Comparison of ENCODE assay signal across 18 mouse cellular contexts in the genomic region with DNA sequence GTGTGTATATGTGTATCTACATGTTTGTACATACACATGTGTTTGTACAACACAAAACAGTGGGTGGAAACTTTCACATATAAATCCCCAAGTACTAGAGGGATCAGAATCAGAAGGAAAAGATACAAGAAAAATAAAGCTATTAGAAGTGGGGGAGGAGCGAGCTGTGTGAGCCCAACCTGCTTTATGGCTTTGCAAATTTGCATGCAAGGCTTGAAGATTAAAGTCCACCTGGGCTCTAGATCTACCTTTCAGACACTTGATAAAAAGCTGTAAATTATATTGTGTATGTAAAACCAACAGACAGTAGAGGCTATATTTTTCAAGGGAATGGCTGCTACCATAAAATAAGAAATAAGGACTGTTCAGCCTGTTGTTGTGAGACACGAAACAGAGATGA. TPM values are rescaled to one million over a fixed set of nuclear protein-coding genes. Genes with fewer than 3 reads are reported as not detected.
DNase-seq lines count a peak whose midpoint lies in the region; ATAC-seq lines count a peak whose summit lies in the region.
"Had no signal": no experiment of that assay in that cellular context is flagged by ENCODE, and none has a peak within 500 bp of the region (broad histone marks: within the 10 kb centered on the region; RNA-seq: fewer than 3 reads in every experiment).

No protein-coding gene starts in this region.

- peak overlapping the region; percentile 70; the same call in 1 of the 2 replicates for H3K27ac ChIP-seq in intestine, embryonic 14.5 days (ENCODE audit: low read depth)
- H3K27ac ChIP-seq in intestine, embryonic 16.5 days (ENCODE audit: low read length), result peak overlapping the region; percentile 89
- H3K27ac ChIP-seq in stomach, embryonic 15.5 days, result peak overlapping the region; percentile 14; the same call in 1 of the 2 replicates
- H3K27ac ChIP-seq in hindbrain, embryonic 13.5 days, result no peak overlapping the region
- H3K27ac ChIP-seq: embryonic facial prominence, embryonic 10.5 days; gastrocnemius, adult 2 months; heart, adult 2 months; hindbrain, embryonic 10.5 days had no signal

- H3K27me3 ChIP-seq in intestine, embryonic 14.5 days (replicated peaks; ENCODE audit: control insufficient read depth, insufficient read depth, low read length), result no peaks in the 10 kb centered on the region
- H3K27me3 ChIP-seq in intestine, embryonic 16.5 days (replicated peaks; ENCODE audit: control insufficient read depth, insufficient read depth, low read length), result no peaks in the 10 kb centered on the region
- no peaks in the 10 kb centered on the region for H3K27me3 ChIP-seq in stomach, embryonic 15.5 days (replicated peaks)
- no peaks in the 10 kb centered on the region for H3K27me3 ChIP-seq in hindbrain, embryonic 13.5 days
- H3K27me3 ChIP-seq: heart, embryonic 12.5 days had no signal

- H3K4me3 ChIP-seq in intestine, embryonic 14.5 days (ENCODE audit: low read depth, low read length), result no peak overlapping the region
- H3K4me3 ChIP-seq in intestine, embryonic 16.5 days (ENCODE audit: low read length), result no peak overlapping the region
- no peak overlapping the region for H3K4me3 ChIP-seq in stomach, embryonic 15.5 days (replicated peaks)
- no peak overlapping the region for H3K4me3 ChIP-seq in hindbrain, embryonic 13.5 days
- H3K4me3 ChIP-seq: embryonic facial prominence, embryonic 10.5 days; gastrocnemius, adult 2 months; heart, adult 2 months; heart, embryonic 12.5 days; hindbrain, embryonic 10.5 days had no signal

- H3K9ac ChIP-seq in intestine, embryonic 14.5 days (ENCODE audit: low read length), result no peak overlapping the region
- no peak overlapping the region for H3K9ac ChIP-seq in intestine, embryonic 16.5 days (ENCODE audit: low read depth, low read length)
- no peak overlapping the region for H3K9ac ChIP-seq in stomach, embryonic 15.5 days
- H3K9ac ChIP-seq in hindbrain, embryonic 13.5 days, result no peak overlapping the region
- H3K9ac ChIP-seq: heart, embryonic 12.5 days had no signal

- ATAC-seq in intestine, embryonic 14.5 days (replicated peaks; ENCODE audit: low FRiP score, low TSS enrichment, low read depth), result peak; percentile 74
- ATAC-seq in intestine, embryonic 16.5 days, result peak; percentile 94
- 0 out of 2 replicates have a peak, but pooled peaks have one; percentile 50 for ATAC-seq in stomach, embryonic 15.5 days (ENCODE audit: insufficient read depth, low FRiP score, low read depth)
- no peak for ATAC-seq in hindbrain, embryonic 13.5 days (ENCODE audit: low FRiP score)
- ATAC-seq: forebrain, embryonic 14.5 days; hindbrain, embryonic 16.5 days had no signal

- 47% methylated on average over 2 of the region's 2 CpGs for WGBS in intestine, embryonic 14.5 days
- 44% methylated on average over 2 of the region's 2 CpGs for WGBS in intestine, embryonic 16.5 days
- WGBS in stomach, embryonic 15.5 days, result 62% methylated on average over 2 of the region's 2 CpGs
- 82% methylated on average over 2 of the region's 2 CpGs for WGBS in hindbrain, embryonic 13.5 days

- no peaks in the 10 kb centered on the region for H3K9me3 ChIP-seq in intestine, embryonic 14.5 days (ENCODE audit: control insufficient read depth, low read length)
- no peaks in the 10 kb centered on the region for H3K9me3 ChIP-seq in intestine, embryonic 16.5 days (ENCODE audit: control insufficient read depth, low read length)
- no peaks in the 10 kb centered on the region for H3K9me3 ChIP-seq in stomach, embryonic 15.5 days
- no peaks in the 10 kb centered on the region for H3K9me3 ChIP-seq in hindbrain, embryonic 13.5 days
- H3K9me3 ChIP-seq: embryonic facial prominence, embryonic 10.5 days; heart, embryonic 12.5 days; hindbrain, embryonic 10.5 days had no signal

- 0 out of 2 replicates have a peak, but pooled peaks cover 2% of the 10 kb centered on the region for H3K4me1 ChIP-seq in intestine, embryonic 14.5 days (replicated peaks; ENCODE audit: control insufficient read depth, insufficient read depth, low read length)
- peaks cover 9% of the 10 kb centered on the region; the same call in 1 of the 2 replicates for H3K4me1 ChIP-seq in intestine, embryonic 16.5 days (ENCODE audit: control insufficient read depth, insufficient read depth, low read length)
- H3K4me1 ChIP-seq in stomach, embryonic 15.5 days, result no peaks in the 10 kb centered on the region
- no peaks in the 10 kb centered on the region for H3K4me1 ChIP-seq in hindbrain, embryonic 13.5 days (replicated peaks)
- H3K4me1 ChIP-seq: embryonic facial prominence, embryonic 10.5 days; hindbrain, embryonic 10.5 days had no signal

- H3K4me2 ChIP-seq in intestine, embryonic 14.5 days (ENCODE audit: low read length), result 0 out of 2 replicates have a peak overlapping the region, but pooled peaks have one; percentile 20
- peak overlapping the region; percentile 32 for H3K4me2 ChIP-seq in intestine, embryonic 16.5 days (ENCODE audit: low read depth, low read length)
- H3K4me2 ChIP-seq in stomach, embryonic 15.5 days, result no peak overlapping the region
- no peak overlapping the region for H3K4me2 ChIP-seq in hindbrain, embryonic 13.5 days
- H3K4me2 ChIP-seq: heart, embryonic 12.5 days had no signal

- no peaks in the 10 kb centered on the region for H3K36me3 ChIP-seq in intestine, embryonic 14.5 days (ENCODE audit: control insufficient read depth, insufficient read depth, low read length)
- no peaks in the 10 kb centered on the region for H3K36me3 ChIP-seq in intestine, embryonic 16.5 days (ENCODE audit: control insufficient read depth, insufficient read depth, low read length)
- no peaks in the 10 kb centered on the region for H3K36me3 ChIP-seq in stomach, embryonic 15.5 days
- H3K36me3 ChIP-seq in hindbrain, embryonic 13.5 days, result no peaks in the 10 kb centered on the region
- H3K36me3 ChIP-seq: embryonic facial prominence, embryonic 10.5 days; heart, embryonic 12.5 days; hindbrain, embryonic 10.5 days had no signal

- DNase-seq in intestine, embryonic 14.5 days (ENCODE audit: low spot score), result no peak
- no peak for DNase-seq in lung, postnatal 14 days
- DNase-seq in heart, adult 18-20 months, result no peak
- DNase-seq: adrenal gland, adult 2 months; adrenal gland, postnatal 25 days; cerebellum, adult 2 months; cerebellum, postnatal 10 days; gastrocnemius, adult 2 months; gastrocnemius, postnatal 25 days; heart, adult 2 months had no signal

RNA-seq across cellular contexts. Expression of a gene that starts 6.7 kb away (rescaled TPM):
- 0.28 and 0.58 TPM in 2 replicates for polyA plus RNA-seq in intestine, embryonic 14.5 days (2014; fragmentation: Nextera tagmentation; extraction: Ambion mirVana)
- 0.18 and 0.37 TPM in 2 replicates for polyA plus RNA-seq in intestine, embryonic 16.5 days (2015; fragmentation: Nextera tagmentation; extraction: Ambion mirVana)
- polyA plus RNA-seq in stomach, embryonic 15.5 days (2015; fragmentation: Nextera tagmentation; extraction: Ambion mirVana), result 0.23 and 0.31 TPM in 2 replicates
- 0.62 and 0.71 TPM in 2 replicates for polyA plus RNA-seq in hindbrain, embryonic 13.5 days (2015; fragmentation: Nextera tagmentation; extraction: Ambion mirVana)
- total RNA-seq in heart, adult 18-20 months (2021), result under 1 TPM; 0.15 to 0.31 TPM

RNA-seq across cellular contexts. Expression of a gene that starts 34.0 kb away (rescaled TPM):
- polyA plus RNA-seq in intestine, embryonic 14.5 days (2014; fragmentation: Nextera tagmentation; extraction: Ambion mirVana), result 9.4 and 10.6 TPM in 2 replicates
- polyA plus RNA-seq in intestine, embryonic 16.5 days (2015; fragmentation: Nextera tagmentation; extraction: Ambion mirVana), result 5.0 and 5.8 TPM in 2 replicates
- 6.9 and 7.3 TPM in 2 replicates for polyA plus RNA-seq in stomach, embryonic 15.5 days (2015; fragmentation: Nextera tagmentation; extraction: Ambion mirVana)
- 16.4 and 17.9 TPM in 2 replicates for polyA plus RNA-seq in hindbrain, embryonic 13.5 days (2015; fragmentation: Nextera tagmentation; extraction: Ambion mirVana)
- 10 to 100 TPM; 64.2 to 78.9 TPM for total RNA-seq in heart, adult 18-20 months (2021)

Comparison
In these comparisons a context has a peak if more than half of its experiments do, and no peak if none do; other contexts are left out.
1. H3K4me2 ChIP-seq: peak in intestine, embryonic 14.5 days (single experiment) and intestine, embryonic 16.5 days (single experiment); none in stomach, embryonic 15.5 days (single experiment) and hindbrain, embryonic 13.5 days (single experiment).